Mouse (Mus musculus): ENCODE results near the gene Mef2d. TPM values are rescaled to one million over a fixed set of nuclear protein-coding genes. Genes with fewer than 3 reads are reported as not detected.

Gene Mef2d
- total RNA-seq (2021) = 100 to 1,000 TPM; 194 to 205 TPM
- long read RNA-seq, full-length matches to known transcripts = 40 of 248 reads
- long read RNA-seq, partial matches to known transcripts = 133 of 248 reads
- long read RNA-seq, other reads (novel, unspliced or antisense) = 75 of 248 reads

- peak; percentile 90 to 97 for DNase-seq (ENCODE audit: low spot score in 2 of 2)
Measured at GRCm38 (mm10) chr3:88141787-88142523, at the start of gene Mef2d. Mef2d (plus strand) TSS chr3:88142372.

- DNase-seq (ENCODE audit: low spot score in 2 of 2) = no peak
Measured at GRCm38 (mm10) chr3:88094126-88094525, 48.0 kb upstream of the Mef2d start.

GRCm38 (mm10) chr3:88097666-88098065, 44.5 kb upstream of the Mef2d start:
- DNase-seq (ENCODE audit: low spot score in 2 of 2) = no peak

DNA sequence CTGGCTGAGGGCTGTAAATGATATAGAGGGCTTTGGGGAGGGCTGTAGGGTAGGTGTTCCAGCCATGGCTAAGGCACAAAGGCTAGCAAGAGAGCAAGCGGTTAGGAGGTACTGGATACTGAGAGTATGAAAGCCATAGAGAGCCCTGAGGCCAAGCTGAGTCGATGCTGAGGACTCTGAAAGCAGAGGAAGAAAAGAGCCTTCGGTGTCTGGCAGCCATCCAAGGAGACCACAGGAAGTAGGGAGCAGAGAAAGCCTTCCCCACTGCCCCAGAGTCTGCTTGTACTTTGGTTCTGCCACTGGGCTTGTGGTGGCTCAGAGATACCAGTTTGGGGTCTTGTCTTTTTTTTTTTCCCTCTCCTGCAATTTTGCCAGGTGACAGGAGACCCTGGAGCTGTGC, 41.9 kb upstream of the Mef2d start:
- DNase-seq (ENCODE audit: low spot score in 2 of 2) = no peak

DNA sequence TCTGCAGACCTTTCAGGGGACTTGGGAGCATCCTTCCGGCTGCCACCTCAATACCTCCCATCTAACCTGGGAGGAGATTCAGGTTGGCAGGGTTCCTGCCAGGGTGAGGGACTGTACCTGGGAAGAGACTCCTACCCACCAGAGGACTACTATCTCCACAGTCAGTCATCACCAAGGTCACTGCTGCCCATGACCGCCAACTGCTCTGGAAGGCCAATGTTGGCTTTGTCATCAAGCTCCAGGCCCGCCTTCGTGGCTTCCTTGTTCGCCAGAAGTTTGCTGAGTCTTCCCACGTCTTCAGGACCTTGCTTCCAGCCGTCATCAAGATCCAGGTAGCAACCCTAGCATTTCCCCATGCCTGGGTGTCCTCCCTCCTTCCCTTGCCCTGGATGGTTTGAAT, 40.4 kb upstream of the Mef2d start:
- no peak for DNase-seq (ENCODE audit: low spot score in 2 of 2)

DNA sequence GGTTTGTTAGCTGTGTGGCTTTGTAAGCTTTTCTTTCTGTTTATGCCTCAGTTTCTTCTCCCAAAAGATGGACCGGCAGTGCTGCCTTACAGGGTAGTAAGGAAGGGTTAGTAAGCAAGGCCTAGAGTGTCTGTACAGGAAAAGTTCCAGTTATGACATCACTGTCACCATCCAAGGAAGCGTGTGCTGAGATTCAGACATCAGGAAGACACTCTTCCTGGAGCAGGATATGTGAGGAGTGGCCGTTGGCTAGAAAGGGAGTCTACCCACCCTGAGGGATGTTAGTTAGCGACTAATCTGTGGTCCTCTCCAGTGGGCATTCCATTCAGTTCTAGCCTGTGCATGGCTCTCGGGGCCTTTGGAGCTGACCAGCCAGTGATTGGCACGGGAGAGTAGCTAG, 40.0 kb upstream of the Mef2d start:
- DNase-seq (ENCODE audit: low spot score in 2 of 2) = no peak

DNA sequence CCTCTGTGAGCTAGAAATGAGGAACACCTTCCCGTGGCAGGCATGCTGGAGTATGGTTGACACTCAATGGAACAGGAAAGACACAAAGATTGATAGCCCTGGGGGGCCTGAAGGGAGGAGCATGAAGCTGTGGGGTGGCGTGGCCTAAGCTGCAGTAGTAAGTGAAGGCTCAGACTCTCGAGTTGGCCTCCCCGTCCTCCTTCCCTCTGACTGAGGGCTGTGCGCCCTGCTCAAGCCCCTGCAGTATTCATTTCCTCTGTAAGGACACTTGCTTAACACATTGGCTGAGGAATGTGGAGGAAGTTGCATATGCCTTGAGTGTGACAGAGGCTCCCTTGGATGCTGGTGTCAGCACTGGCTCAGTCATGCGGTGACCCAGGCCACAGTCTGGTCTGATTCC, 39.6 kb upstream of the Mef2d start:
- DNase-seq (ENCODE audit: low spot score in 2 of 2) = no peak

DNA sequence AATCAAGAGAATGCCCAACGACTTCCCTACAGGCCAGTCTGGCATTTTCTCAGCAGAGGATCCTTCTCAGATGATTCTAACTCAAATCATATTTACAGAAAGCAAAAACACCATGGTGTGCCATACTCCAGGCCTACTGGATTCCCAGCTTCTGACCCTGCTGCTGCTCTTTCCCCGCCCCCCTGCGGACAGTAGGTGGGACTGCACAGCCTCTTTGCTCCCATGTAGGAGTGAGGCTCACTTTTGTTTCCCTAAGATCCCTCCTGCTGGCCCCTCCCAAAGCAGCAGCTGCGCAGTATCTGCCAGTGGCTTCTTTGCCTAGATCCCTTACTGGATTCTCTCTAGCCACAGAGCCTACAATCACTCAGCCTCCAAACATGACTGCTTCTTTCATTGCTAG, 36.0 kb upstream of the Mef2d start:
- no peak for DNase-seq (ENCODE audit: low spot score in 2 of 2)

DNA sequence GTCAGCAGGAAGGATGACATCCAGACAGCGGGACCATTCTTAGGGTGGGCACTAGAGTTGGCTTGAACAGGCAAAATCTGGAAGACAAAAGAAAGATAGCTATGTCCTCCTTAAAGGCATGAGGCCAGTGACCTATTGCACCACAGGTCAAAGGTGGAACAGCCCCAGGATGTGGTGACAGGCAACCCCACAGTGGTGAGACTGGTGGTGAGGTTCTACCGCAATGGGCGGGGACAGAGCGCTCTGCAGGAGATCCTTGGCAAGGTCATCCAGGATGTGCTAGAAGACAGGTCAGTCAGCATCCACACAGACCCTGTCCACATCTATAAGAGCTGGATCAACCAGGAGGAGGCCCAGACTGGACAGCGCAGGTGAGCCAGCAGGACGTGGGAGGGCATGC, 33.0 kb upstream of the Mef2d start:
- no peak for DNase-seq (ENCODE audit: low spot score in 2 of 2)

DNA sequence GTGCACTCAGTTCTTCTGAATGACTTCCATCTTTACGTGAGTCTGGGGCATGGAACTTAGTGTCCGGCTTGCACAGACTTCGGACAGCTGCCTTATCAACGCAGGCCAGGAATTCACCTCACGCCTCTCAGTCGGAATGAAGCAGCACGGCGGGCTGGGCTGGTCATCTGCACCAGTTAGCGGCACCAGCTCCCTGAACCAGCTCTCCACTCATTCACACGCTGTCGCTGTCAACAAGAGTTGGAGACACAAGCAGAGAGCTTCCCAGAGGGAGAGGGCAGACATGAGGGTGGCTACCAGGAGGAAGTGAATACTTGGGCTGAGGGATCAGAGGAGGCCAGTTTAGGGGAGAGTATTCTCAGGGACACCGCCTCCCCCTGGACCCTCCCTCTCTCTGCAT, 27.8 kb upstream of the Mef2d start:
- no peak for DNase-seq (ENCODE audit: low spot score in 2 of 2)

GRCm38 (mm10) chr3:88120117-88120651, 22.0 kb upstream of the Mef2d start:
- DNase-seq (ENCODE audit: low spot score in 2 of 2) = no peak

- no peak for DNase-seq (ENCODE audit: low spot score in 2 of 2)
Measured at GRCm38 (mm10) chr3:88121164-88122131, 20.7 kb upstream of the Mef2d start.

- DNase-seq (ENCODE audit: low spot score in 2 of 2) = no peak
Measured at GRCm38 (mm10) chr3:88125195-88125594, 17.0 kb upstream of the Mef2d start.

DNA sequence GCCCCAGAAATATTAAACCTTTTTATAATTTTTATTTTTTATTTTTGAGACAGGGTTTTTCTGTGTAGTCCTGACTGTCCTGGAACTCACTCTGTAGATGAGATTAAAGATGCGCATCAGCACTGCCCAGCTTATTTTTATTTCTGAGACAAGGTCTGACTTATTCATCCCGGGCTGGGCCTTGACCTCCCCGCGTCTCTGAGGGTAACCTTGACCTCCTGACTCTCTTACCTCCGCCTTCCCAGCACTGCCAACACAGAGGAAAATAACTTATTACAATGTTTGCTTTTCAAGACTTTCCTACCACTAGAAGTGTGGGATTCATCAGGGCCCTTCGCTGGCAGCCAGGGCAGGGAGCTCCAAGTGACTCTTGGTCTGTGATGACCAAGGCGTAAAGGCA, 16.0 kb upstream of the Mef2d start:
- DNase-seq (ENCODE audit: low spot score in 2 of 2) = no peak

DNA sequence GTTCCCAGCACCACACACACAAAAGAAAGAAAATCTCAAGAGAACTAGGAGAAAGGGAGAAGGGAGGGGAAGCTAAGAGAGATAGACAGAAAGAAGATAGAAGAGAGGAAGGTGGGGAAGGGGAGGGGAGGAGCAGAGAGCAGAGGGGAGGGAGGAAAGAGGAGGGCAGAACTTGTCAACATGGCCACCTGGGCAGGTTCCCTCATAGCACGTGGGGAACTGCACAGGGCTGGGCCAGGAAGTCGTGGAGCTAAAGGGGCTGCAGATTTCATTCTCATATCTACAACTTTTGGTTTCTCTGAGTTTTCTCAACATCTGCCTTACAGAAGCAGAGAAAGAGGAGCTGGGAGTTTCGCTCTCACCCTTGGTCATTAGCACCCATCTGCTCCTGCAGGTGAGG, 14.5 kb upstream of the Mef2d start:
- DNase-seq (ENCODE audit: low spot score in 2 of 2) = no peak

DNA sequence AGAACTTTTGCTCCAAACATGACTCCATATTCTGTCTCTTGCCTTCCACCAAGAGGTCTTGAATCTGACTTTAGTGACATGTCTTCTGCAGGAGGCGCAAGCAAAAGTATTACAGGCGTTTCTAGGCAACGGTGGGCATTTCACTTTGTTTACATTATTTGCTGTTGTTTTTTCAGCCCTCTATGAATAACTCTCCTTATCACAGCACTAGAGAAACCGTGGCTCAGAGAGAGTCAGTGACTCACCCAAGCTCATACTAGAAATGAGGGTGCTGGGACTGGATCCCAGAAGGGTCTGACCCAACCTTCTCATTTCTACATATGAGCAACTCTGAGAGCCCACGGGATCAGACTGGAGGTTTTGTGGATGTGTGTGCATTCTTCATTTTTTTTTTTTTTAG, 14.1 kb upstream of the Mef2d start:
- DNase-seq (ENCODE audit: low spot score in 2 of 2) = no peak

DNA sequence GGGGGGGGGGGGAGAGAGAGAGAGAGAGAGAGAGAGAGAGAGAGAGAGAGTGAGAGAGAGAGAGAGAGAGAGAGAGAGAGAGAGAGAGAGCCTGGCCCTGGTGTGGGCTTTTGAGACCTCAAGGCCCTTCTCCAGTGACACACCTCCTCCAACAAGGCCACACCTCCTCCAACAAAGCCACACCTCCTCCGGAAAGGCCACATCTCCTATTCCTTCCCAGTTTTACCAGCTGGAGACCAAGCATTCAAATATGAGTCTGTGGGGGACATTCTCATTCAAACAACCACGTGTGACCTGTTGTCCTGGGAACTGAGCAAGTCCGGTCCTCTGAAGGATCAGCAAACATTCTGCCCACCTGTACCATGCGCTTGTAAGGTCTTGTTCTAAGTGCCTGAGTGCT, 13.2 kb upstream of the Mef2d start:
- DNase-seq (ENCODE audit: low spot score in 2 of 2) = no peak

DNA sequence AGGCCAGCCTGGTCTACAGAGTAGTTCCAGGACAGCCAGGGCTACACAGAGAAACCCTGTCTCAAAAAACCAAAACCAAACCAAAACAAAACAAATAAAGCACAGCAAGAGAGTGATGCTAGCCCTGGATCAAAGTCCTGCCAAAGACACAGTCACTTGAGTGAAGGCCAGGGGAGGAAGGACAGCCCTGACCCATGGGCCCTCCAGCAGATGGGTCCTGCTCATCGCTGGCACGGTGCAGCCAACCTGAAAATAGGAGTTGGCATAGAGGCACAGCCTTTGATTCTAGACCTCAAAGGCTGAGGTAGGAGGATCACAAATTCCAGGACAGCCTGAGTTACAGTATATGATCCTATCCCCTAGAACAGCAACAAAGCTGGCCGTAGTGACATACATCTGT, 11.1 kb upstream of the Mef2d start:
- DNase-seq (ENCODE audit: low spot score in 2 of 2) = no peak

- no peak for DNase-seq (ENCODE audit: low spot score in 2 of 2)
Measured at GRCm38 (mm10) chr3:88132492-88132891, 9.7 kb upstream of the Mef2d start.

DNA sequence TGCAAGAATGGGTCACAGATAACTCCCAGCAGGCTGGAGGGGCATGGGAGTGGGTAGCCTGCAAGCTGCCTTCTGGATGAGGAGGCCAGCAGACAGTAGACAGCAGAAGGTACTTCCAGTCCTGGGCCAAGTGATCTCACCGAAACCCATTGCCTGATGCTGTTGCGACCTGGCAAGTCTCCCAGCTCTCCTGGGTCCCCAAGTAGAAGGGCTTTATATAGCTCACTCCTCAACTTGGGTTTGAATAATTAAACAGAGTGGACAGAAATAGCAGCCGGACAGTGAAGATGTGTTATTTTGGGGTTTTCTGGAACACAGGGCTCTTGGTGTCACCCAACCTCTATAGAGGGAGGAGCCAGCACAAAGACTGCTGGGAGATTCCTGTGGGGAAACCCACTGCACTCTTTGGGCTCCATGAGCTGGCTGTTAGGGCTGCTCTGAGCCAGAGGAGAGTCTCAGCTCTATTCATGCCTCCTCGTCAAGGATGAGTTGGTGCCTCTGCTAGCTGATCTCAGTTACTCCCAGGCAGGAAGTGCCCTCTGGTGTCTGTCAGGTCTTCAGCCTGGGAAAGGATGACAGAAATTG, 8.9 kb upstream of the Mef2d start:
- DNase-seq (ENCODE audit: low spot score in 2 of 2) = peak in 1 of 2 experiments; percentile 19

DNA sequence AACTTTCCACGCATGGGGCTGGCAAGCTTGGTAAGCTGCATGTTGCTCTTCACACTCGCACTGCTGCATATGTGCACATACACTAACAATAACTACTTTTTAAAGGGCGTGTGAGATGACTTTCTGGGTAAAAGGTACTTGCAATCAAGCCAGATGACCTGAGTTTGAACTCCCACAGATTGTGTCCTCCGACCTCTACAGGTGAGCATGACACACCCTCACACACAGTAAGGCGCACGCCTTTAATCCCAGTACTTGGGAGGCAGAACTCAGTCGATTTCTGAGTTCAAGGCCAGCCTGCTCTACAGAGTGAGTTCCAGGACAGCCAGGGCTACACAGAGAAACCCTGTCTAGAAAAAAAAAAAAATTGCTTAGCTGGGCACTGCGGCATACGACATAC, 5.8 kb upstream of the Mef2d start:
- DNase-seq (ENCODE audit: low spot score in 2 of 2) = no peak

Measured in layer of hippocampus, adult 18-20 months (tissue).